Mouse (Mus musculus): ENCODE results near the gene Ccdc88c. TPM values are rescaled to one million over a fixed set of nuclear protein-coding genes. Genes with fewer than 3 reads are reported as not detected.
A peak's percentile ranks its signal among the peaks of the same experiment; 100 is the strongest.

Gene Ccdc88c
- polyA plus RNA-seq, 1 experiment: 41.6 TPM

- Histone ChIP-seq H3K4me3 (ENCODE audit: control insufficient read depth, low read depth, low read length) (no peak overlapping the region), H3K4me1 (ENCODE audit: control insufficient read depth, insufficient read depth, low read length) (peaks cover 2% of the 10 kb centered on the region), H3K27me3 (ENCODE audit: control insufficient read depth, insufficient read depth, low read length) (no peaks in the 10 kb centered on the region), H3K36me3 (ENCODE audit: control insufficient read depth, insufficient read depth, low read length) (no peaks in the 10 kb centered on the region; the same call in 1 of the 2 replicates), H3K27ac (ENCODE audit: control insufficient read depth, insufficient read depth, low read depth, low read length) (no peak overlapping the region)
- TF ChIP-seq POLR2A (IDR thresholded peaks at IDR 0.05; ENCODE audit: control insufficient read depth, low read depth, low read length) (no peak), CTCF (IDR thresholded peaks at IDR 0.05; ENCODE audit: control insufficient read depth, insufficient read depth, insufficient replicate concordance, low read depth, low read length) (no peak)
Observed at GRCm38 (mm10) chr12:100958621-100959592, 69.9 kb downstream of the Ccdc88c start.

GRCm38 (mm10) chr12:100958006-100958405, 70.8 kb downstream of the Ccdc88c start:
- Histone ChIP-seq H3K27ac (ENCODE audit: control insufficient read depth, insufficient read depth, low read depth, low read length) (no peak overlapping the region), H3K27me3 (ENCODE audit: control insufficient read depth, insufficient read depth, low read length) (no peaks in the 10 kb centered on the region), H3K36me3 (ENCODE audit: control insufficient read depth, insufficient read depth, low read length) (no peaks in the 10 kb centered on the region; the same call in 1 of the 2 replicates), H3K4me1 (ENCODE audit: control insufficient read depth, insufficient read depth, low read length) (peaks cover 2% of the 10 kb centered on the region), H3K4me3 (ENCODE audit: control insufficient read depth, low read depth, low read length) (no peak overlapping the region)
- TF ChIP-seq CTCF (IDR thresholded peaks at IDR 0.05; ENCODE audit: control insufficient read depth, insufficient read depth, insufficient replicate concordance, low read depth, low read length) (peak; percentile 90; the same call in 1 of the 2 replicates), POLR2A (IDR thresholded peaks at IDR 0.05; ENCODE audit: control insufficient read depth, low read depth, low read length) (no peak)

- no peak overlapping the region for H3K27ac ChIP-seq (ENCODE audit: control insufficient read depth, insufficient read depth, low read depth, low read length)
Observed at GRCm38 (mm10) chr12:100957257-100957656, 71.6 kb downstream of the Ccdc88c start.

GRCm38 (mm10) chr12:100956825-100957224, 72.0 kb downstream of the Ccdc88c start:
- peaks cover 2% of the 10 kb centered on the region for H3K4me1 ChIP-seq (ENCODE audit: control insufficient read depth, insufficient read depth, low read length)
- H3K27ac ChIP-seq (ENCODE audit: control insufficient read depth, insufficient read depth, low read depth, low read length): no peak overlapping the region
- H3K4me3 ChIP-seq (ENCODE audit: control insufficient read depth, low read depth, low read length): no peak overlapping the region
- no peaks in the 10 kb centered on the region for H3K36me3 ChIP-seq (ENCODE audit: control insufficient read depth, insufficient read depth, low read length)
- no peaks in the 10 kb centered on the region for H3K27me3 ChIP-seq (ENCODE audit: control insufficient read depth, insufficient read depth, low read length)
- TF ChIP-seq CTCF (IDR thresholded peaks at IDR 0.05; ENCODE audit: control insufficient read depth, insufficient read depth, insufficient replicate concordance, low read depth, low read length) (no peak), POLR2A (IDR thresholded peaks at IDR 0.05; ENCODE audit: control insufficient read depth, low read depth, low read length) (no peak)

More at GRCm38 (mm10) chr12:100957257-100957656, 71.6 kb downstream of the Ccdc88c start:
- H3K4me1 ChIP-seq (ENCODE audit: control insufficient read depth, insufficient read depth, low read length): peaks cover 2% of the 10 kb centered on the region
- H3K4me3 ChIP-seq (ENCODE audit: control insufficient read depth, low read depth, low read length): no peak overlapping the region
- H3K36me3 ChIP-seq (ENCODE audit: control insufficient read depth, insufficient read depth, low read length): no peaks in the 10 kb centered on the region
- H3K27me3 ChIP-seq (ENCODE audit: control insufficient read depth, insufficient read depth, low read length): no peaks in the 10 kb centered on the region
- TF ChIP-seq CTCF (IDR thresholded peaks at IDR 0.05; ENCODE audit: control insufficient read depth, insufficient read depth, insufficient replicate concordance, low read depth, low read length) (no peak), POLR2A (IDR thresholded peaks at IDR 0.05; ENCODE audit: control insufficient read depth, low read depth, low read length) (no peak)

GRCm38 (mm10) chr12:100956028-100956427, 72.8 kb downstream of the Ccdc88c start:
- Histone ChIP-seq H3K27ac (ENCODE audit: control insufficient read depth, insufficient read depth, low read depth, low read length) (no peak overlapping the region), H3K4me1 (ENCODE audit: control insufficient read depth, insufficient read depth, low read length) (peaks cover 2% of the 10 kb centered on the region), H3K36me3 (ENCODE audit: control insufficient read depth, insufficient read depth, low read length) (no peaks in the 10 kb centered on the region), H3K27me3 (ENCODE audit: control insufficient read depth, insufficient read depth, low read length) (no peaks in the 10 kb centered on the region), H3K4me3 (ENCODE audit: control insufficient read depth, low read depth, low read length) (no peak overlapping the region)
- TF ChIP-seq POLR2A (IDR thresholded peaks at IDR 0.05; ENCODE audit: control insufficient read depth, low read depth, low read length): no peak
- TF ChIP-seq CTCF (IDR thresholded peaks at IDR 0.05; ENCODE audit: control insufficient read depth, insufficient read depth, insufficient replicate concordance, low read depth, low read length): no peak

- Histone ChIP-seq H3K27me3 (ENCODE audit: control insufficient read depth, insufficient read depth, low read length) (no peaks in the 10 kb centered on the region), H3K27ac (ENCODE audit: control insufficient read depth, insufficient read depth, low read depth, low read length) (no peak overlapping the region), H3K4me1 (ENCODE audit: control insufficient read depth, insufficient read depth, low read length) (peaks cover 2% of the 10 kb centered on the region), H3K4me3 (ENCODE audit: control insufficient read depth, low read depth, low read length) (no peak overlapping the region), H3K36me3 (ENCODE audit: control insufficient read depth, insufficient read depth, low read length) (no peaks in the 10 kb centered on the region)
- TF ChIP-seq CTCF (IDR thresholded peaks at IDR 0.05; ENCODE audit: control insufficient read depth, insufficient read depth, insufficient replicate concordance, low read depth, low read length): no peak
- no peak for TF ChIP-seq POLR2A (IDR thresholded peaks at IDR 0.05; ENCODE audit: control insufficient read depth, low read depth, low read length)
Observed at GRCm38 (mm10) chr12:100953926-100954325, 74.9 kb downstream of the Ccdc88c start.

GRCm38 (mm10) chr12:100952193-100952931, 76.5 kb downstream of the Ccdc88c start:
- Histone ChIP-seq H3K4me3 (ENCODE audit: control insufficient read depth, low read depth, low read length) (no peak overlapping the region), H3K4me1 (ENCODE audit: control insufficient read depth, insufficient read depth, low read length) (no peaks in the 10 kb centered on the region; the same call in 1 of the 2 replicates), H3K27ac (ENCODE audit: control insufficient read depth, insufficient read depth, low read depth, low read length) (no peak overlapping the region), H3K36me3 (ENCODE audit: control insufficient read depth, insufficient read depth, low read length) (no peaks in the 10 kb centered on the region; the same call in 1 of the 2 replicates), H3K27me3 (ENCODE audit: control insufficient read depth, insufficient read depth, low read length) (no peaks in the 10 kb centered on the region)
- TF ChIP-seq POLR2A (IDR thresholded peaks at IDR 0.05; ENCODE audit: control insufficient read depth, low read depth, low read length): no peak
- TF ChIP-seq CTCF (IDR thresholded peaks at IDR 0.05; ENCODE audit: control insufficient read depth, insufficient read depth, insufficient replicate concordance, low read depth, low read length): peak; percentile 58; the same call in 1 of the 2 replicates

Data from testis, adult 2 months (tissue).